Mouse (Mus musculus): ENCODE results near the gene Slc7a6. TPM values are rescaled to one million over a fixed set of nuclear protein-coding genes. Genes with fewer than 3 reads are reported as not detected.

Gene Slc7a6
- 24.6 and 26.5 TPM in 2 replicates for polyA plus RNA-seq (2021; fragmentation: Nextera tagmentation)
- long read RNA-seq, experiment 1, transcript Slc7a6-201 (10 exons, 3,750 nt) = major isoform, 6 of 38 reads
- long read RNA-seq, experiment 1, partial matches to known transcripts = 27 of 38 reads
- long read RNA-seq, experiment 1, other reads (novel, unspliced or antisense) = 4 of 38 reads
- long read RNA-seq, experiment 2, partial matches to known transcripts = 1 of 2 reads
- long read RNA-seq, experiment 2, other reads (novel, unspliced or antisense) = 1 of 2 reads

DNA sequence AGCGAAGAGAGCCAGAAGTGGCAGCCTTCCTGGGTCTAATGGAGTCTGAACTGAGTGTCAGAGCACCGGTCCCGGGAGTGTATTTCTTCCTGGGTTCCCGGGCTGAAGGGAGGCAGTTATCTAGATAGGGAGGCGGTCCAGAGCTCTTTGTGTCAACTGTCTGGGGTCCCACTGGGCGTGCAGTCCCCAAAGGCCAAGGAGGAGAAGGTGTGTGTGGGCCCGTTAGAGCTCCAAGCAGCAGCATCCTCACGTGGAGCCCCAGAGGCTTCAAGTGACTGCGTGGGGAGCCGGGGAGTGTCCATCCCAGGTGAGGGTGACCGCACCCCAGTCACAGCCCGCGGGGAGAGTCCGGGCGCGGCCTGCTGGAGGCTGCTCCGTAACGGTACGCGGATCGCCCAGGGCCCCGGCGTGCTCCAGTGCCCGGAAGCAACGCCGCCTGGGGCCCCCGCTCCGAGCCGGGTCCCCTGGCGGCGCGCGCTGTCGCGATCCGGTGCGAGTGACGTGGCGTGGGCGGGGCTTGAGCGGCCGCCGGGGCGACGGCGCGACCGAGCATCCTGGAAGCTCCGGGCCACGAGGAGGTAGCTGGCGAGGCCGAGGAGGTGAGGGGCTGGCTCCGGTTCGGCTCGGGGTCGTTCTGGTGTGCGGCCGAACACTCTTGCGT lies at the start of gene Slc7a6:
Slc7a6 (plus strand) TSS at position 502 of the 661 bp plus-strand sequence.

DNA sequence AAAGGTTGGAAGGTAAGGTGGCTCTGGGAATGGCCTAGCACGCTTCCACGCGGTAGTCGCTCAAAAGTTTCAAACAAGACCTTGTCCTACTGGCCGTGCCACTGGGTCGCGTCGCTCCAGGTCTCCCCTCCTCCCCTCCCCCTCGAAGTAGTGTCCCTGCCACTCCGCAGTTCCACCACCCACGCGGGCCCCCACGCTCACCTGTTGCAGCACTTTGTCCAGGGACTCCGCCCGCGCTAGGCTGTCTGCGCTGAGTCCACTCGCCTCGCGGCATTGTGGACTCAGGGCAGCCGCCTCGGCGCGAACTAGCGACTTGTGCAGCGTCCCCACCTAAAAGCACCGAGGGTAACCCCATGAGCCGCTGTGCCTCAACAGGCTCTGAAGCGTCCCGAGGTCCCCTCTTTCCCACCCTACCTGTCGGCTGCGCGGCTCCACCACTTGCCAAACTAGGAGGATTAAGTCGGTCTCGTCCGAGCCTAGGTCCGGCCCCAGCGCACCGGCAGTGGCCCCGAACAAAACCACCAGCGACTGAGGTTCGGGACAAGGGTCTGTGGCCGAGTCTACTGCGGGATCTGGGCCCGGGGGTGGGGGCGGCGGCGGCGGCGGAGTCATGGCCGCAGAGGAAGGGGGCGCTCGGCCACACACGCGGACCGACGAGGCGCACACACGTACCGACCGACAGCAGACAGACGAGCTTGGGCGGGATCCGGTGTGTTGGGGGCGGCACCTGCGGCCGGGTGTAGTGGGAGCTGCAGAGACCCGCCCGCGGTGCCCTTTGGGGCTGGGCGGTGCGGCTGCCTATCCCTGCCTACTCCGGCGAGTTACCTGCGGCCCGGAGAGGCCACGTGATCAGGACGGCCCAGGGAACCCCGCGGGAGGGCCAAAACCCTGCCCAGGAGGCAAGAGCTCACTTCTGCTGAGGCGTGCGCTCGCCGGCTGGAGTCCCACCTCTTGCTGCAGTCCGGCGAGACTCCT lies 32.2 kb upstream of the Slc7a6 start, which contains the start of gene Esrp2:
Esrp2 (minus strand) TSS at position 819 of the 975 bp plus-strand sequence.

DNA sequence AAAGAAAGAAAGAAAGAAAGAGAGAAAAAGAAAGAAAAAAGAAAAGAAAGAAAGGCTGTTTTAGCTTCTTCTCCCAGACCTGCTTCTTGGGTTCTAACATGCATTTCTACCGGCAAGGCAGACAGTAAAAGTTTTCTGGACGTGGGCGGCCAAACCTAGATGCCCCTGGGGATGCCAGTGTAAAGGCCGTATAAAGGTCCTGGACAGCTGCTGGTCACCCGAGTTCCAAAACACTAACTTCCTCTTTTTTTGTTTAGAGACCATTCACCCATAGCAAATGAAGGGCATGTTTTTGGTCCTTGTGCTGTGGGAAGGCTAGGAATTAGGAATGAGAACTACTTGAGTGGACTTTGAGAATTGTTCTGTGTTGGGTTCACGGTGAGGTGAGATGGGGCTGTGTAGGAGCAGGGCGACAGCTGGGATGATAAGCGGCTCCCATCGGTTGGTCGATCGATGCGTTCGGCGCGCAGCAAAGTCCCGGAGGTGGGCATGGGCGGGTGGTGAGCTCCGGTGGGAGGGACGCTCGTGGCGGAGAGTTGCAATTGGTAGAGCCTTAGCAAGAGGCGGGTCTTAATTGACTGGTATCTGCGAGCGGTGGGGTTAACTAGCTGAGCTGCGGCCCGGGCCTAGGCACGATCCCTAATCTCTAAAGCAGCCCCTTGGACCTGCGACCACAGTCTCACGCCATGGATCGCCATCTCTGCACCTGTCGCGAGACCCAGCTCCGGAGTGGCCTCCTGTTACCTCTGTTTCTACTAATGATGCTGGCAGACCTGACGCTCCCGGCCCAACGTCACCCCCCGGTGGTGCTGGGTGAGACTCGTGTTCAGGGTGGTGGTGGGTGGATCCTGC lies 18.6 kb upstream of the Slc7a6 start, which contains the start of gene Pla2g15:
Pla2g15 (plus strand) TSS at position 599 of the 852 bp plus-strand sequence.

DNA sequence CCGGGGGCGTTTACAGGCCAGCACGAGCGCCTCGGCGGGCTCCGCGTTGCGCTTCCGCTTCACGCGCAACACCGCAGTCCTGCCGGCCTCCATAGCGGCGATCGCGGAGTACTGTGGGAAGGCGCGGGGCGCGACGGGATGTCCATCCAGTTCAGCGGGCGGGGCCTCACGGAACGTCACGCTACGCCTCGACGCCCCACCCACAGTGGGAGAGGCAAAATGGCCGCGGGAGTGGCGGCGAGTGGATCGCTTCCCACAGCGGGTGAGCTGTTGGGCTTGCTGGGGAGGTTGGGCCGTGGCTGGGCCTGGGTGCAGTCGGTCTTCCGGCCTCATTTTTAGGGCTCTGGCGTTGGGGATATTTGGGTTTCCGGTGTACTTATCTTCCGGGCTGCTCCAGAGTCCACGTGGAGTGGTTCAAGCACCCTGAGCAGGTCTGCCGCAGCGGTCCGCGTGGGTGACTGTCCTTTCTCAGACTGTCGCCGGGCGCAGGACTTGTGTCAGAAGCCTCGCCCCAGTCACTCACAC lies 42.2 kb downstream of the Slc7a6 start, which contains the start of the genes Slc7a6os and Prmt7:
Slc7a6os (minus strand) TSS at position 115 of the 525 bp plus-strand sequence.
Prmt7 (plus strand) TSS at position 116 of the 525 bp plus-strand sequence.

Other genes starting within 250 kb of the Slc7a6 start
- gene Ctrl, start 235.0 kb upstream of the Slc7a6 start, polyA plus RNA-seq (2021; fragmentation: Nextera tagmentation) = 0.21 and 0.23 TPM in 2 replicates
- 175 and 188 TPM in 2 replicates for gene Psmb10, start 230.4 kb upstream of the Slc7a6 start, polyA plus RNA-seq (2021; fragmentation: Nextera tagmentation)
- 23.8 and 26.1 TPM in 2 replicates for gene Lcat, start 225.5 kb upstream of the Slc7a6 start, polyA plus RNA-seq (2021; fragmentation: Nextera tagmentation)
- gene Slc12a4, start 202.8 kb upstream of the Slc7a6 start, polyA plus RNA-seq (2021; fragmentation: Nextera tagmentation) = 7.9 and 9.3 TPM in 2 replicates
- gene Dpep3, start 189.4 kb upstream of the Slc7a6 start, polyA plus RNA-seq (2021; fragmentation: Nextera tagmentation) = not detected in 2 replicates
- gene Dus2, start 177.5 kb upstream of the Slc7a6 start, polyA plus RNA-seq (2021; fragmentation: Nextera tagmentation) = 13.1 and 15.4 TPM in 2 replicates
- 0.16 TPM in 1 of 2 replicates, not detected in the other for gene Dpep2nb, start 162.9 kb upstream of the Slc7a6 start, polyA plus RNA-seq (2021; fragmentation: Nextera tagmentation)
- gene Ddx28, start 157.0 kb upstream of the Slc7a6 start, polyA plus RNA-seq (2021; fragmentation: Nextera tagmentation) = 13.1 and 17.4 TPM in 2 replicates
- gene Nfatc3, start 110.0 kb upstream of the Slc7a6 start, polyA plus RNA-seq (2021; fragmentation: Nextera tagmentation) = 3.1 and 5.4 TPM in 2 replicates
- 0.05 TPM in 2 replicates for gene Esrp2, start 31.9 kb upstream of the Slc7a6 start, polyA plus RNA-seq (2021; fragmentation: Nextera tagmentation)
- 8.3 and 10.1 TPM in 2 replicates for gene Pla2g15, start 18.5 kb upstream of the Slc7a6 start, polyA plus RNA-seq (2021; fragmentation: Nextera tagmentation)
- 8.5 and 11.5 TPM in 2 replicates for gene Slc7a6os, start 42.1 kb downstream of the Slc7a6 start, polyA plus RNA-seq (2021; fragmentation: Nextera tagmentation)
- 27.2 and 39.6 TPM in 2 replicates for gene Prmt7, start 42.1 kb downstream of the Slc7a6 start, polyA plus RNA-seq (2021; fragmentation: Nextera tagmentation)
- gene Smpd3, start 169.1 kb downstream of the Slc7a6 start, polyA plus RNA-seq (2021; fragmentation: Nextera tagmentation) = 18.9 and 27.1 TPM in 2 replicates
- gene Zfp90, start 246.5 kb downstream of the Slc7a6 start, polyA plus RNA-seq (2021; fragmentation: Nextera tagmentation) = 6.0 and 6.8 TPM in 2 replicates